Mouse (Mus musculus): ENCODE results near the gene Ptpn18.
"Not testable (repeated sequence)": the region's sequence is repeated elsewhere in the genome, so short reads cannot be mapped to it uniquely, and the experiment has no call there.

DNA sequence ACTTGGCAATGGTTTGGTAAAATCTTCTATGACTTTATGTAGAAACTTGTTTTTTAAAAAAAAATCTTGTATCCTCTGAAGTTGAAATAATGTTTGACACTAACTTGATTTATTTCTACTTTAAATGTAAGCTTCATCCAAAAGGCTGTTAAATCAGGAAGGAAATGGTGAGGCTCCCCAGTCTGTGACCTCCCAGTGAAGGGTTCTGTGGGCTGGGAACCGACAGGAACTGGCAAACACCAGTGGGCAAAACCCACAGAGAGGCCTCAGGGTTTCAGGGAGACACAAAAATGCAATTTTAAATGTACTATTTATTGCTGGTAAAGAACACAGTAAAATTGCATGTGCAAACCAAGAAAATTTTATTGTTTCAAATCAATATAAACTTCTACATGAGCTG lies 58.2 kb downstream of the Ptpn18 start:
- TF ChIP-seq USF1 (IDR thresholded peaks at IDR 0.05; ENCODE audit: low read depth, low read length); MEF2A (IDR thresholded peaks at IDR 0.05; ENCODE audit: extremely low read depth, insufficient replicate concordance, low read depth, low read length, poor library complexity, severe bottlenecking); HCFC1 (IDR thresholded peaks at IDR 0.05; ENCODE audit: low read depth, low read length); E2F4 (IDR thresholded peaks at IDR 0.05; ENCODE audit: borderline replicate concordance, low read depth, low read length); POLR2A (IDR thresholded peaks at IDR 0.05; ENCODE audit: control insufficient read depth in 1 of 2, insufficient read depth in 1 of 2, low read depth in 1 of 2, low read length in 2 of 2, poor library complexity in 1 of 2); MAZ (IDR thresholded peaks at IDR 0.05; ENCODE audit: low read depth, low read length); TBP (IDR thresholded peaks at IDR 0.05; ENCODE audit: low read depth, low read length); SMC3 (IDR thresholded peaks at IDR 0.05; ENCODE audit: low read depth, low read length); MXI1 (IDR thresholded peaks at IDR 0.05; ENCODE audit: low read depth, low read length); ZC3H11A (IDR thresholded peaks at IDR 0.05; ENCODE audit: low read depth, low read length); EP300 (IDR thresholded peaks at IDR 0.05; ENCODE audit: low read depth in 1 of 2, low read length in 2 of 2); CHD2 (IDR thresholded peaks at IDR 0.05; ENCODE audit: low read length); TAL1 (IDR thresholded peaks at IDR 0.05; ENCODE audit: low read length): not testable (repeated sequence)
